Mouse (Mus musculus) E14TG2a.4 (cell line): ENCODE data around the gene Ryr2.

ENCODE experiments used
- CTCF ChIP-seq: conservative IDR thresholded peaks from 2 replicates; pipeline ENCODE4 v1.5.1; 2014; ENCODE audit warnings: low read length
- NANOG ChIP-seq: IDR thresholded peaks from 2 replicates; pipeline ENCODE4 v1.6.1; 2014; ENCODE audit warnings: borderline replicate concordance, low read length, mixed read lengths
- POU5F1 ChIP-seq: IDR thresholded peaks from 2 replicates; pipeline ENCODE4 v1.6.1; 2014; ENCODE audit warnings: low read length, borderline replicate concordance

- TF ChIP-seq CTCF: no peak
- no peak for TF ChIP-seq NANOG
- no peak for TF ChIP-seq POU5F1
Measured at GRCm38 (mm10) chr13:11891115-11891514, 215.6 kb downstream of the Ryr2 start.
